Mouse (Mus musculus) megakaryocyte, adult 5-6 weeks (primary cell): ENCODE data around the gene Gck. TPM values are rescaled to one million over a fixed set of nuclear protein-coding genes. Genes with fewer than 3 reads are reported as not detected.

ENCODE experiments used
- ATAC-seq: 2 replicates; pipeline ENCODE4 v1.8.0; 2016; ENCODE audit warnings: mild to moderate bottlenecking, inconsistent platforms; ENCODE audit not compliant: poor library complexity, severe bottlenecking
- total RNA-seq, 2 experiments: library from RNA; stranded (forward) in 1 of 2; stranded (reverse) in 1 of 2; fragments of 153-499, 151-499 nt in 1 of 2; fragments of 221-1000, 200-1000 nt in 1 of 2; gene quantifications; 2 replicates each; pipeline versions ENCODE4 v1.2.3 to v1.2.4; 2015 to 2017

Gene Gck
- total RNA-seq (2015) (not detected in 2 replicates), total RNA-seq (2017) (not detected in 2 replicates)

DNA sequence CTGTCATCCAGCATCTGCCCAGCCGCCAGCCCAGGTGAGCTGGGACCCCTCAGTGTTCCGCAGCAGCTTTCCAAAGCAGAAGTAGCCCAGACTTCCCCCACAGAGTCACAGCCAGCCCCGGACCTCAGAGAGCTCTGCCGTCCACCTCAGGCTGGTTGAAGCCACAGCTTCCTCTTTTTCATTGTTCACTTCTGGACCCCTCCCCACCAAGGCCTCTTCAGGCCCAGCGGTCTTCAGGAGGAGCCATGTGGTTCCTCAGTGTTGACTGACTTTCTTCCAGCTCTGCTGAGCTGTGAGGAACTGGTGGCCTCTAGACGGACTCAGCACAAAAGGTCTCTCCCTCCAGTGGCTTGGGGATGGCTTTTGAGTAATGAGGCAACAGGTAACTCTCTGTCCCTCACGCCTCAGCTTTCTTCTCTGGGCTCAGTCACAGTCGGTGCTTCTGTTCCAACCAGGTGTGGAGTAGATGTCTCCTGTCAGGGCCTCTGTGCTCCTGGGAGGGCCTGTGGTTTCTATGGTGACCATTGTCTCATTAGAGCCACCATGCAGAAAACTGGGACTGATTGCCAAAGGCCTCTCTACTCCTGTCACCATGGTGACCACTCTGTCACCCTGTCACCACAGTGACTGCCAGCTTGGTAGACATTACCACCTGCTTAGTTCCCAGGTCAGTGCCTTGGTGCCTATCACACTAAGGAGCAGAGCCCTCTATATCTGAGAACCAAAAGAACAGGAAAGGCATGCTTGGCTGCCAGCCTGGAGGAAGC lies at the start of gene Gck:
TSS of gene Gck (minus strand) at position 496 of the 767 bp plus-strand sequence.
- ATAC-seq, result peak; percentile 92

DNA sequence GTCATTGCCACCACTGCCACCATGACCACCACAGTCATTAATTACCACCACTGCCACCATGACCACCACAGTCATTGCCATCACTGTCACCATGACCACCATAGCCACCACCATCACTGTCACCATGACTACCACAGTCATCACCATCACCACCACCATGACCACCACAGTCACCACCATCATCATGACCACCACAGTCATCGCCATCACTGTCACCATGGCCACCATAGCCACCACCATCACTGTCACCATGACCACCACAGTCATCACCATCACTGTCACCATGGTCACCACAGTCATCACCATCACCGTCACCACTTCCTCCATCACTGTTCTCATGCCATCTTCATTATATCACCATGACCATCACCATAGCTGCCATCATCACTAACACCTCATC lies 48.6 kb upstream of the Gck start:
- ATAC-seq, result no peak

DNA sequence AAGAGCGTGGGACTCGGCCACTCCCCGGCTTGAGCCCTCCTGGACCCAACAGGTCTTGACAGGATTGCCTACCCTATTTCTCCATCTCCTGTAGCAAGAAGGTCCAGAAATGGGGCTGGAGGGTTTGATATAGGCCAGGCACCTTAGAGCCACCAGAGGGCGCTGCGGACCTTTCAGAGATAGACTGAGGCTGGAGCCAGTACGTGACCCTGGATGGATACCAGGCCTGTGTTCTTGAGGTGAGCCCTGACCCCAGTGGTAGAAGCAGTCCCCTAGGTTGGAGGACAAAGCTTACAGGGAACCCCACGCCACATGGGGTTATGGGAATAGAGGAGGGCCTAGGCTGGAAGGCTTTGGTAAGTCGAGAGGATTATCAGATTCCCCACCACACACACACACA lies 46.1 kb upstream of the Gck start:
- ATAC-seq, result peak; percentile 77

DNA sequence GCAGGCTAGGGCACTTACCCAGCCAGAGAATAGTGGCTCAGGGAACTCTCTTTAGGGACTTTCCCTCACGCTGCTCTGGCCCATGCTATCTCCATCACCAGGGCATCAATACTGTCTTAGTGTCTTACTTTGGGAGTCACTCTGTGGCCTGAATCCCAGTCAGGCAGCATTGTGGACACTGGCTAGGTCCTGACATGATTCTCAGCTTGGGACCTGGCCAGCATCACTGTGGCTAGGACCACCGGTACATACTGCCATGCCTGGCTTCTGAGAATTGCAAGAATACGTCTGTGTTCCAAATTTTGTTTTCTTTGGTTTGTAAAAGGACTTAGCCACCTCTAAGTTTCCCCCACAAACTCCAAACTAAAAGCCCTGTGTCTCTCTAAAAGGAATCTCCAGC lies 45.0 kb upstream of the Gck start:
- ATAC-seq, result no peak

DNA sequence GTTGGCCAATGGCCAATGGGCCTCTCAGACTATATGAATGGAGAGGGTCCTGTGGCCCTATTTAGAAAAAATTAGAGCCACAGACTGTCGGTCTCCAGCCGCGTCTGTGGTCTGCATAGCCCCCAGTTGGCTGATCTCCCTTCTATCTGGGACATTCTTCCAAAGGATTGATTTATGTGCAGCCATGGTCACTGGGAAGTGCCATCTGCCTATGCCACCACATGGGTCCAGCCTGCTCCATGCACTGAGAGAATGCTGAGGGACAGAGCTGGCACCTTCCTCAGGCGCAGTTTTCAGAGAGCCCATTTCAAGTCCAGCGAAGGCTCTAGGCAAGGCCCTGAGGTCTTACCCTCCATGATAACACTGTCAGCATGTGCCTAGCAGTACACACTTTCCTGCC lies 44.3 kb upstream of the Gck start:
- ATAC-seq, result no peak

DNA sequence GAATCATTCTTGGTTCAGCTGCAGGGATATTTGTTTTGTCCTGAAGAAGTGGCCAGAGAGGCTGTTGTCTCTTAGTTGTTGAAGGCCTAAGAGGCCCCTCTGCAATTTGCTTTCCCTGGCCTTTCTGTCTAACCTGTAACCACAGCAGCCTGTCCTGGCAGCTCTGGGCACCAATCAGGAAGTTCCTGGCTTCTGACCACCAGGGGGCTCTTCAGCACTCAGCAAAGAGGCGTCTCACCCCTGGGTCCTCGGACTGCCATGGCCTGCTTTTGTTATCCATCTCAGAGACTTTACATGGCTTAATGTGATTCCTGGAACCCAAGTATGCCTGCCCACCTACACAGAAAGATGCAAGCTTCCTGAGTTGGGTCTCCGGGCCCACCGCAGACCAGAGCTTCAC lies 41.0 kb upstream of the Gck start:
- peak; percentile 61 for ATAC-seq

DNA sequence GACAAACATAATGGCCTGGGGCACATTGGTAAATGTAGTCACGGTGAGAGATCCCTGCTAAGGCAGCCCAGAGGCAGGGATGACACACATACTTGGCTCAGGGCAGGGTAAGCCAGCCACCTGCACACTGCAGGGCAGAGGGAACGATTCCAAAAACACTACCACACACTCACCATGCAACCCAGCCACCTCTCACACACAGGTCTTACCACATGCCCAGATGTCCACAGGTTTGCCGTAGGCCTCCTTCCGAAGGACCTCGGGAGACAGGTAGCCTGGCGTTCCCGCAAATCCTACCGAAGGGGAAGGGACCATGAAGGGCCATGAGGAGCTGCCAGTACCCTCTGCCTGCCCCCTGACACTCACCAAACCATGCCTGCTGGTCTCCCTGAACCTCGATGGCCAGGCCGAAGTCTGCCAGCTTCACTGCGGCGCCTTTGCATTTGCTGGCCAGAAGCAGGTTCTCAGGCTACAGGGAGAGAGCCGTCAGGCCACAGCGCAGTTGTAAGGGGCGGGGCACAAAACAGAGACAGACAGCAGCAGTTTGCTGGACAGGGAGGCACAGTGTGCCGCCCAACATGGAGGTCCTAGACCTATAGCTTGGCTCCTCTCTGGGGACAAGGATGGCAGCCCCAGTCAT lies 40.2 kb upstream of the Gck start:
- ATAC-seq, result no peak

DNA sequence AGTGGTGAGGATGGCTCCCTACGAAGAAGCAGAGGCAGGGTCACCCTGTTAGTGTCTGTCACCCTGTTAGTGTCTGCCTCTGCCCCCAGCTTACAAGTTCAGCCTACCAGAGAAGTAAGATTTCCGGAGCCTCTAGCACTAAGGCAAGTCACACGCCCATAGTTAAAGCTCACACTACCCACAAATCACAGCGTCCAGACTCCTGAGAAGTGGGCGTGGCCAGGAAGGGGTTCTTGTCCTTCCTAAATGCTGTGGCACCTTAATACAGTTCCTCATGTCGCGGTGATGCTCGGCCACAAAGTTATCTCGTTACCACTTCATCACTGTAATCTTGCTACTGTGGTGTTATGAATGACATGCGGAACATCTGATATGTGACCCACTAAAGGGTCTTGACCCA lies 38.2 kb upstream of the Gck start:
- ATAC-seq, result no peak

DNA sequence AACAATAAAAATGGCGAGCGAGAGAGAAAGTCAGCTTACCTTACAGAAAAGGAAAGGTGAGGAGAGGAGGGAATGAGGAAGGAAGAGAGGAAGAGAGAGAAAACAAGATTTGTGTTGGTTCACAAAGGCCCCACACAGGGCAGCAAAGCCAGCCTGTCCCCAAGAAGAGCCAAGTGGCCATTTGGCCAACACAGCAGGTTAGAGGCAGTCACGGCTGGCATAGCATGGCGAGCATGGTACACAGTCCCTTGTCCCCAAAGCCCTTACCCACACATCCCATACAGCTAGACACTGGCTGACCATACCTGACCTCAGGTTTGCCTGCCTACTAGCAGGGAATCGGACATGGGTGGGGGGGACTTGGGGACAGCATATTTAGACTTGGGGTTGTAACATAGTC lies 33.7 kb upstream of the Gck start:
- no peak for ATAC-seq

DNA sequence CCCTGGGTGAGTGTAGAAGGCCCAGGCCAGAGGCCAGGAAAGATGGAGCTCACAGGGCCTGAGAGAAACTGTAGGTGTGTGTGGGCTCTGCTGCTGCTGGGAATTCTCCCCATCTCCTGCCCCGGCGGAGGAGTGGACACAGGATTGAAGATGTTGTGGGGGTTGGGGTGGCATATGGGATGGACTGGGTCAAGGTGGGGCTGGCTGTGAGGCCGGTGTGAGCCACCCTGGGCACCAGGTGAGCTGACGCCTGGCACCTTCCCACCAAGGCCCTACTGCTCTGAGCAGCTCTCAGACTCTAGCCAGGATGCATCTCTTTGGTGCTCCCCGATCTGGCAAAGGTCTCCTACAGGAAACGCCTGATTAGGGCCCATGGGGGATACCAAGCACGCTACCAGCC lies 31.4 kb upstream of the Gck start:
- ATAC-seq, result no peak

DNA sequence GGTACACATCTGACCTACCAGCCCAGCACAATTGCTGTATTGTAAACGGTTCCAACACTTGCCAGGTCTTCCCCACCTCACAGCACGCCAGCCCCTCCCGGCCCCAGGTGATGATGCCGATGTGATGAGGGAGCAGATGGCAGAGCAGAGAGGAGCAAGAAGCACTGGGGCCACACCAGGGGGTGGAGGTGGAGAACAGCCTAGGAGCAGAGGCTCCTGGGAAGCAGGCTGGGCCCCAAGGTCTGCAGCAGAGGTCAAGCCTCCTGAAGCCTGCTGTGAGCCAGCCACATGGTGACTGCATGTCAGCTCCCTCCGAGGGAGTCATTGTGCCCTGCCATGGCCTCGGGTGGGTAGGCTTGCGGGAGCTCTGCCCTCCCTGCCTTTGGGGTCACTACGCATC lies 30.7 kb upstream of the Gck start:
- ATAC-seq, result no peak

DNA sequence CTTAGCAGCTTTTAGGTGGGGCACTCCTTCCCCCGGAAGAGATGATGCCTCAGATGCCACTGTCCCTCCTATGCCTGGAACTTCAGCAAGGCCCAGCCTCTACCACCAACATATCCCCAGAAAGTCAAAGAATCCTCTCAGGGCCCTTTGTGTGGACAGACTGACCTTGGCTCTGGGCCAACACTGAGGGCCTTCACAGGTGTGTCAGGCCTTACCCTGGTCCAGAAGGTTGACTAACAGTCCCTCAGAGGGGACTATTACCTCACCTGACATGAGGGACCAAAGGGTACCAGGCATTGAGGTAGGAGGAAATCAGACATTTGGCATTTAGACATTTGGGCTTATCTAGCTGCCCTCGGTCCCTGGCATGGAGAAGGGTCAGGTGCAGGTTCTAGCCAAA lies 30.2 kb upstream of the Gck start:
- no peak for ATAC-seq

DNA sequence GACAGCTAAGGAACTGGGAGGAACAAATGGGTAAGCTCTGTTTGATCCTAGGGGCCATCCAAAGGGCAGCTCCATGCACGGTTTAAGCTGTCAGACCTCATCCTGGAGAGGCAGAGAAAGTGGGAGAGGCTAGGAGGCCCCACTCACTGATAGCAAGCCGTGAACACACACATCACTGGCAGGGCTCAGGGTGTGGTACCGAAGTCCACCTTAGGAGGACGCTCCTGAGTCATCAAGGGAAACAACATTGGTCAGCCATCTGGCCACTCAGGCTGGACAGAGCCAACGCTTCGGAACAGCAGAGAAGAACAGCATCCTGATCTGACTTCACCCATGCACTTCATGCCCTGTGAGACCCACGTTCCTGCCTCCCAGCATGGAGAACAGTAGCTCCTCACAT lies 29.2 kb upstream of the Gck start:
- no peak for ATAC-seq

DNA sequence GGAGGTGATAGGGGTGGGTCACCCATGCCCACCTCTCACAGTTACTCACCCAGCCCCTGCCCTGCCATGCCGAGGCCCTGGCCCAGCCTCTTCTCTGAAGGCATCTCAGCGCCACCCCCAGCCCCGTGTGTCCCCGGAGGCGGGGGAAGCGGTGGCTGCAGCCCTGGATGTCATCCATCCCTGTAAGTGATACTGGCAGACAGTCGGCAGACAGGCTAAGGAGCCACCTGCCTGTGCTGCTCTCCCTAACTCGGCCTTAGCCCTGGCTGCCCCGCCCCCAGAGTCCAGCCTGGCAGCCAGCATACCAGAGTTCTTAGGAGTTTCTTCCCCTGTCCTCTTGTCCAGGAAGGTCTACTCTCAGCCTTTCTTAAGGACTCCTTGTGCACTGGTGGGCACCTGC lies 26.2 kb upstream of the Gck start:
- ATAC-seq, result no peak

DNA sequence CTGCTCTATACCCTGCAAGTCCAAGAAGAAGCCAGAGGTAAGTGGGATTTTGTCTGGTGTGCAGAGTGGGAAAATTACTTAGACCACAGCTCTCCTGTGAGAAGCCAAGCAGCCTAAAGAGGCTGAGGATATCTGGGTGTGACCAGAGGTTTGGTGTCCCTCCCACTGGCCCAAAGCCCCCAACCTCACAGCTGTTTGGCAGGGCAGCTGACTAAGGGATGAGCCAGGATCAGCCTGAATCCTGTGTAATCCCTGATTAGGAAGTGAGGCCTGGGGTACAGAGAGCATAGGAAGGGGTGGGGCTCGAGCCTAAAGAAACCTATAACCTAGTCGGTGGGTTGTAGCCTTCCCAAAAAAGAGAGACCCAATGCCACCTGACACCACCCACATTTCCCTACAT lies 25.2 kb upstream of the Gck start:
- ATAC-seq, result no peak

DNA sequence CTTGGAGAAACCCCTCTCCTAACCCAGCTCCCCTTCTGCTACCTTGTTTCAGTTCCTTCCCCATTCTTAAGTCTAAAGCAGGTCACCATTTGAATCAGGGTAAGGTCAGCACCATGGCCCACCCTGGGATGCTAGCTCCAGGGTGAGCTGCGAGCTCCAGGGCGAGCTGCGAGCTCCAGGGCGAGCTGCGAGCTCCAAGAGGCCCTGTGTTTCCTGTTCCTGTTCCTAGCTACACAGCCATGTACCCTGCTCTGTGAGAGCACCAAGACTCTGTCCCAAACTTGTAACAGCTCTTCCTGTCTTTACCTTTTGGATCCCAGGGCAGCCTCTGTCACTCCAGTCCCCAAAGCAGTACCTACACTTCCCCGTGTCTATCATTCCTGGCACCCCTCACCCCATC lies 24.2 kb upstream of the Gck start:
- peak; percentile 56; the same call in 1 of the 2 replicates for ATAC-seq

DNA sequence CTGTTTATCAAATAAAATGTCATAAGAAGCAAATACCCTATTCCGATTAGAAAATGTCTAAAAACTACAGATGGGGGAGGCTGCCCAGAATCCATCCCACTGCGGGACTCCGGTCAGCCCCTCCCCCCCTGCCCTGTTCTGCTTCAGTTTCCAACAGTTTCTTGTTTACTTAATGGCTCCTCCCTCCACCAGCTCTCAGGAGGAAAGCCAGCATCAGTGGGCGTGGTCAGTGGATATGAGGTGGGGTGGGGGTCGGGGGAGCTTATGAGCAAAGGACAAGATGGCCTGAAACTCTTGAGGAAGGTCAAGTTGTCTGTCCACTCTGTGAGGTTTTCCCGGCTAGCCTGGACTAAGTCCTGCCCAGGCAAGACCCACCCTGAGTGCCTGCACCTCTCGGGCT lies 23.3 kb upstream of the Gck start:
- ATAC-seq, result no peak

DNA sequence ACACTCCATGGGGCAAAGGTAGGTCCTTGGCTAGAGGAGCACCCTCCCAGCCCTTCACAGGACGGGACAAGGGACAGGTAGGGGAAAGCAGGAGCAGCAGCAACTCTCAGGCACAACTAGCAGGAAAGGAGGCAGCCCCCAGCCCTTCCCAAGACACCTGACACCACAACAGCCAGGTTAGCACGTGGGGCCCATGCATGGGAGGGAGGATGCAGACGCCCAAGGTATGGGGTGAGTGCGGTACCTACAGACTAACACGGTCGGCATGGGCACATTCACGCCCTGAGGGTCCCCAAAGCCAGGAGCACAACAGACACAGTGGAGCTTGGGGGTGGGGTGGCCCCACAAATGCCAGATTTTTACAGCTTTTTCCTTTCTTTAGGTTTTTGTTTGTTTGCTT lies 21.3 kb upstream of the Gck start:
- ATAC-seq, result no peak

DNA sequence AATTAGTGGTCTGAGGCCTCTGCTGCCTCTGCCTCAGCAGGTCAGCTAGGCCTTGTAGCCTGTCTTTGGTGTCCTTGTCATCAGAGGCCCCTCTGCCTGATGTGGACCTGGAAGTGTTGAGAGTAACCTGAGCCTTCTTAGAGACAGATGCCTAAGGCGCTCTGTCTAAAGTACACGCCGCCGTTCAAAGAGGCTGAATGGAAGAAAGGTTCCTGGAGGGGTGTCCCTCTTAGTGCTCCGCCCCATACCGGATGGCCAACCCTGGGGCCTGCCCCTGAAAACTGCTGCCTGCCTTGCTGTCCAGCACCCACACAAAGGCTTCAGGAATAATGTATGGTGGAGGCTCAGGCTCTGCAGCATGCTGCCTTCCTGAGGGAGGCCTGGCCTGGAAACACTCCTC lies 18.3 kb upstream of the Gck start:
- no peak for ATAC-seq

DNA sequence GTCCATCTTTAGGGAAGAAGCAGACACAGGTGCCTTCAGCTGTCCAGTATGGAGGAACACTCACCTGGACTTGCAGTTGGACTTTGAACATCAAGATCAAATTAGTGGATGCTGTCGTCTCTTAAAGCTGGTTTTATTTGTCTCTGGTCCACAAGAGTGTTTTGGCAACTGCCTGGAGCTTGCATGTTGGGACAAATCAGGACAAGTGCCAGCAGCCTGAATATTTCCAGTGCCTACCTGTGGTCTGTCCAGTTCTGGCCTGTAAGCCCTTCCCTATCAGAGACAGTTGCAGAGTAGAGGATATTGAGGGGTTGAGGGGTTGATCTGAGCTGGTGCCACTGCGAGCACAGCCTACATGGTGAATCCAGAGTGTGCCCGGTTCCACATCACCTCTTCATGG lies 16.9 kb upstream of the Gck start:
- no peak for ATAC-seq

DNA sequence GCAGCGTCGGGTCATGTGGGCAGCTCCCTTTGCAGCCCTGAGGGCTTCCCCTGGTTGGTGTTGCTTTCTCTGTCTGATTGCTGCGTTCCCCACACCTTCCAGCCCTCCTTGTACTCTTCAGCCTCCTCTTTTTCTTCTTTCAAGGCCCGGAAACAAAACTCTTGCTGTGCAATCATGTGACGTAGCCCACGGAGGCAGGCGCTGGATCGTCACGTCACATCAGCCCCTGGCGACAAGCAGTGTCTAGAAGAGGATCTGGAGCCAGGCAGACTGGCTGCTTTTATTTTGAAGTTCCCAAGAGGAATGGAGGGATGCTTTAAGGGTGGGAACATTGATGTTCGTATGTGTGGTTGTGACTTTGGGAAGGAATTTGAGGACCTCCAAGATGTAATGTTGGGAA lies 16.0 kb upstream of the Gck start:
- no peak for ATAC-seq

DNA sequence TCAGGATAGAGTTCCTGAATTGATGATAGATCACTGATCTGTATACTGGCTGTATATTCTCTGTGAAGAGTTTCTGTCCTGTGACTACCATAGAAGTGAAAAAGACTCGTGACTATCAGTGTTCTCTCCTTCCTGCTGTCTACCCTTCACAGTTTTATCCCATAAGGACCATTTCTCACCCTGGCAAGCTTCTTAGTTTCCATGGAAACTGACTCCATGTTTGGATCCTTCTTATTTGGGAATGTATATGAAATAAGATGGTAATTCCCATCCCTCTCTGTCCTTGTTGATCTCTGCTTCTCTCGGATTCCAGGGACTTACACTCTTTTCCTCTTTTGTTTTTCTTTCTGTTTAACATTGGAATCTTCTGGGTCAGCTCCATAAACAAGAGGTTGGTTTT lies 10.2 kb upstream of the Gck start:
- ATAC-seq, result no peak
